16 mouse cellular contexts compared by ENCODE assay signal in genomic region chr6:119313096-119313495, GRCm38 (mm10). TPM values are rescaled to one million over a fixed set of nuclear protein-coding genes. Genes with fewer than 3 reads are reported as not detected.
A peak's percentile ranks its signal among the peaks of the same experiment; 100 is the strongest.
DNase-seq lines count a peak whose midpoint lies in the region; ATAC-seq and TF ChIP-seq lines count a peak whose summit lies in the region.
"Had no signal": no experiment of that assay in that cellular context is flagged by ENCODE, and none has a peak within 500 bp of the region (broad histone marks: within the 10 kb centered on the region; RNA-seq: fewer than 3 reads in every experiment).

No protein-coding gene starts in this region.

- H3K27ac ChIP-seq in kidney, adult 2 months (ENCODE audit: insufficient read depth, low read depth, low read length): no peak overlapping the region
- peak overlapping the region; percentile 69 for H3K27ac ChIP-seq in midbrain, embryonic 16.5 days (ENCODE audit: low read length)
- no peak overlapping the region; the same call in 1 of the 2 replicates for H3K27ac ChIP-seq in midbrain, embryonic 14.5 days (replicated peaks; ENCODE audit: low read depth, low read length)
- peak overlapping the region; percentile 75 for H3K27ac ChIP-seq in midbrain, postnatal 0 days (ENCODE audit: low read depth, low read length)
- H3K27ac ChIP-seq: embryonic facial prominence, embryonic 12.5 days; heart, embryonic 10.5 days; lung, embryonic 15.5 days; stomach, postnatal 0 days had no signal

- H3K4me2 ChIP-seq in midbrain, embryonic 16.5 days (ENCODE audit: low read length): no peak overlapping the region
- no peak overlapping the region for H3K4me2 ChIP-seq in midbrain, embryonic 14.5 days (ENCODE audit: low read length)
- no peak overlapping the region for H3K4me2 ChIP-seq in midbrain, postnatal 0 days (ENCODE audit: low read depth, low read length, poor library complexity, severe bottlenecking)
- H3K4me2 ChIP-seq: embryonic facial prominence, embryonic 12.5 days; lung, embryonic 15.5 days had no signal

- H3K27me3 ChIP-seq in kidney, adult 2 months (replicated peaks; ENCODE audit: control insufficient read depth, insufficient read depth, low read length): no peaks in the 10 kb centered on the region
- no peaks in the 10 kb centered on the region for H3K27me3 ChIP-seq in midbrain, embryonic 16.5 days (ENCODE audit: control insufficient read depth, insufficient read depth, low read depth, low read length)
- no peaks in the 10 kb centered on the region for H3K27me3 ChIP-seq in midbrain, embryonic 14.5 days (ENCODE audit: control insufficient read depth, insufficient read depth, low read length)
- H3K27me3 ChIP-seq in midbrain, postnatal 0 days (ENCODE audit: insufficient read depth, low read length): no peaks in the 10 kb centered on the region
- H3K27me3 ChIP-seq: embryonic facial prominence, embryonic 12.5 days; lung, embryonic 15.5 days had no signal

- peak; percentile 59 to 67 for DNase-seq in cerebellum, postnatal 10 days
- DNase-seq in cerebellum, adult 8-10 months: no peak
- peak; percentile 13 for DNase-seq in kidney, adult 2 months
- DNase-seq in kidney, adult 9 months: no peak
- no peak for DNase-seq in midbrain, embryonic 14.5 days
- DNase-seq in midbrain, postnatal 0 days (ENCODE audit: low spot score): no peak
- DNase-seq in ovary, postnatal 10 days (ENCODE audit: low spot score): no peak
- DNase-seq: gastrocnemius, postnatal 14 days; liver; spleen, adult 18-20 months; thymus, postnatal 4 days had no signal

- H3K4me3 ChIP-seq in kidney, adult 2 months (ENCODE audit: insufficient read depth, low read depth, low read length): no peak overlapping the region
- no peak overlapping the region for H3K4me3 ChIP-seq in midbrain, embryonic 16.5 days (ENCODE audit: low read depth, low read length)
- no peak overlapping the region for H3K4me3 ChIP-seq in midbrain, embryonic 14.5 days (replicated peaks; ENCODE audit: low read depth, low read length)
- no peak overlapping the region for H3K4me3 ChIP-seq in midbrain, postnatal 0 days (ENCODE audit: low read depth, low read length)
- H3K4me3 ChIP-seq: embryonic facial prominence, embryonic 12.5 days; heart, embryonic 10.5 days; lung, embryonic 15.5 days had no signal

- peak; percentile 25; the same call in 1 of the 2 replicates for ATAC-seq in midbrain, embryonic 16.5 days
- ATAC-seq in midbrain, embryonic 14.5 days (ENCODE audit: low FRiP score, low TSS enrichment): no peak
- no peak; the same call in 1 of the 2 replicates for ATAC-seq in midbrain, postnatal 0 days (ENCODE audit: low FRiP score)

- TF ChIP-seq CTCF in kidney, adult 2 months (conservative IDR thresholded peaks at IDR 0.05; ENCODE audit: insufficient read depth, insufficient read length, low read depth, low read length): no peak
- no peak for TF ChIP-seq CTCF in midbrain, postnatal 0 days (IDR thresholded peaks at IDR 0.05)

- TF ChIP-seq POLR2A in kidney, adult 2 months (IDR thresholded peaks at IDR 0.05; ENCODE audit: low read depth, low read length): no peak

- H3K4me1 ChIP-seq in kidney, adult 2 months (ENCODE audit: control insufficient read depth, insufficient read depth, low read length): no peaks in the 10 kb centered on the region
- H3K4me1 ChIP-seq in midbrain, embryonic 16.5 days (ENCODE audit: control insufficient read depth, insufficient read depth, low read length): peaks cover 18% of the 10 kb centered on the region
- H3K4me1 ChIP-seq in midbrain, embryonic 14.5 days (ENCODE audit: control insufficient read depth, insufficient read depth, low read length): peaks cover 22% of the 10 kb centered on the region
- H3K4me1 ChIP-seq in midbrain, postnatal 0 days (ENCODE audit: insufficient read depth, low read length): peaks cover 16% of the 10 kb centered on the region

- H3K9me3 ChIP-seq in midbrain, embryonic 16.5 days (replicated peaks; ENCODE audit: control insufficient read depth, low read length, poor library complexity, severe bottlenecking): no peaks in the 10 kb centered on the region
- H3K9me3 ChIP-seq in midbrain, embryonic 14.5 days (ENCODE audit: control insufficient read depth, low read length): no peaks in the 10 kb centered on the region
- no peaks in the 10 kb centered on the region for H3K9me3 ChIP-seq in midbrain, postnatal 0 days (ENCODE audit: low read length)
- H3K9me3 ChIP-seq: embryonic facial prominence, embryonic 12.5 days; heart, embryonic 10.5 days; lung, embryonic 15.5 days had no signal

- no peaks in the 10 kb centered on the region for H3K36me3 ChIP-seq in kidney, adult 2 months (ENCODE audit: control insufficient read depth, insufficient read depth, low read length)
- H3K36me3 ChIP-seq in midbrain, embryonic 16.5 days (ENCODE audit: control insufficient read depth, insufficient read depth, low read length): 0 out of 2 replicates have a peak, but pooled peaks cover 3% of the 10 kb centered on the region
- 0 out of 2 replicates have a peak, but pooled peaks cover 3% of the 10 kb centered on the region for H3K36me3 ChIP-seq in midbrain, embryonic 14.5 days (ENCODE audit: control insufficient read depth, insufficient read depth, low read length)
- peaks cover 28% of the 10 kb centered on the region for H3K36me3 ChIP-seq in midbrain, postnatal 0 days (ENCODE audit: insufficient read depth, low read length)
- H3K36me3 ChIP-seq: embryonic facial prominence, embryonic 12.5 days; heart, embryonic 10.5 days; lung, embryonic 15.5 days had no signal

- H3K9ac ChIP-seq in midbrain, embryonic 16.5 days (ENCODE audit: low read depth, low read length): no peak overlapping the region
- H3K9ac ChIP-seq in midbrain, embryonic 14.5 days (replicated peaks; ENCODE audit: low read length): no peak overlapping the region
- no peak overlapping the region for H3K9ac ChIP-seq in midbrain, postnatal 0 days (replicated peaks; ENCODE audit: low read length, poor library complexity, severe bottlenecking)
- H3K9ac ChIP-seq: embryonic facial prominence, embryonic 12.5 days; lung, embryonic 15.5 days had no signal

- 62% methylated on average over 3 of the region's 3 CpGs for WGBS in kidney, adult 2 months
- 62% methylated on average over 3 of the region's 3 CpGs for WGBS in midbrain, embryonic 16.5 days
- WGBS in midbrain, embryonic 14.5 days: 62% methylated on average over 3 of the region's 3 CpGs
- WGBS in midbrain, postnatal 0 days: 66% methylated on average over 3 of the region's 3 CpGs

RNA-seq across cellular contexts. Expression of gene Lrtm2, which starts 17.5 kb away (rescaled TPM):
- polyA plus RNA-seq in kidney, adult 2 months (2012; rRNA removed): 3.0 and 4.1 TPM in 2 replicates
- 13.0 and 16.9 TPM in 2 replicates for polyA plus RNA-seq in midbrain, embryonic 16.5 days (2015; fragmentation: Nextera tagmentation; extraction: Ambion mirVana)
- 6.5 and 10.5 TPM in 2 replicates for polyA plus RNA-seq in midbrain, embryonic 14.5 days (2014; fragmentation: Nextera tagmentation; extraction: Ambion mirVana)
- total RNA-seq in midbrain, postnatal 0 days (2014; rRNA removed): 32.2 and 40.4 TPM in 2 replicates
- 21.1 and 24.3 TPM in 2 replicates for polyA plus RNA-seq in midbrain, postnatal 0 days (2015; fragmentation: Nextera tagmentation; extraction: Ambion mirVana)

Comparison
In these comparisons a context has a peak if more than half of its experiments do, and no peak if none do; other contexts are left out.
1. DNase-seq: peak in cerebellum, postnatal 10 days (2 of 2) and kidney, adult 2 months (single experiment); none in cerebellum, adult 8-10 months (single experiment), kidney, adult 9 months (single experiment), midbrain, embryonic 14.5 days (single experiment), midbrain, postnatal 0 days (single experiment) and ovary, postnatal 10 days (single experiment).
2. H3K27ac ChIP-seq: peak in midbrain, embryonic 16.5 days (single experiment) and midbrain, postnatal 0 days (single experiment); none in kidney, adult 2 months (single experiment) and midbrain, embryonic 14.5 days (single experiment).